Mouse (Mus musculus) bone marrow macrophage, adult 2 months (primary cell): ENCODE results near the gene Xdh. TPM values are rescaled to one million over a fixed set of nuclear protein-coding genes. Genes with fewer than 3 reads are reported as not detected.
A peak's percentile ranks its signal among the peaks of the same experiment; 100 is the strongest.

Experiments used
- H3K27ac ChIP-seq: 2 replicates; pipeline ENCODE4 v1.5.1; 2012; ENCODE audit warnings: low read depth, low read length; ENCODE audit not compliant: insufficient read depth
- H3K4me1 ChIP-seq: 2 replicates; pipeline ENCODE4 v1.6.1; 2012; ENCODE audit warnings: low read length; ENCODE audit not compliant: control insufficient read depth, insufficient read depth
- H3K4me3 ChIP-seq: 2 replicates; pipeline ENCODE4 v1.5.1; 2012; ENCODE audit warnings: mild to moderate bottlenecking, low read length, moderate library complexity; ENCODE audit not compliant: insufficient read depth
- CTCF ChIP-seq: IDR thresholded peaks from 2 replicates; pipeline ENCODE4 v1.5.1; 2012; ENCODE audit warnings: low read depth, mild to moderate bottlenecking, low read length, moderate library complexity
- POLR2A ChIP-seq: IDR thresholded peaks from 2 replicates; pipeline ENCODE4 v1.6.1; 2012; ENCODE audit warnings: mild to moderate bottlenecking, low read depth, low read length, borderline replicate concordance
- polyA plus RNA-seq: library from polyadenylated mRNA; stranded (reverse); fragments of >200 nt; gene quantifications from 2 replicates; pipeline ENCODE4 v1.2.4, GENCODE M21; 2012; ENCODE audit not compliant: missing spikeins, insufficient read depth, insufficient read length

Gene Xdh
- 175 and 187 TPM in 2 replicates for polyA plus RNA-seq

- H3K4me1 ChIP-seq = peaks cover 56% of the 10 kb centered on the region
- TF ChIP-seq CTCF (no peak), POLR2A (no peak)
- peak within 1 kb of the TSS; percentile 64 for H3K4me3 ChIP-seq
- H3K27ac ChIP-seq = peak within 1 kb of the TSS; percentile 79
Measured at GRCm38 (mm10) chr17:73950062-73950735, at the start of gene Xdh. Xdh (minus strand) TSS chr17:73950196.

GRCm38 (mm10) chr17:73995907-73996645 lies 46.1 kb upstream of the Xdh start:
- no peak overlapping the region for H3K4me3 ChIP-seq
- no peaks in the 10 kb centered on the region for H3K4me1 ChIP-seq
- H3K27ac ChIP-seq = no peak overlapping the region
- TF ChIP-seq CTCF (no peak), POLR2A (no peak)

- no peak for TF ChIP-seq CTCF
- TF ChIP-seq POLR2A = no peak
- no peak overlapping the region for H3K27ac ChIP-seq
- peaks cover 9% of the 10 kb centered on the region for H3K4me1 ChIP-seq
- H3K4me3 ChIP-seq = no peak overlapping the region
Measured at GRCm38 (mm10) chr17:73991264-73991663, 41.3 kb upstream of the Xdh start.

DNA sequence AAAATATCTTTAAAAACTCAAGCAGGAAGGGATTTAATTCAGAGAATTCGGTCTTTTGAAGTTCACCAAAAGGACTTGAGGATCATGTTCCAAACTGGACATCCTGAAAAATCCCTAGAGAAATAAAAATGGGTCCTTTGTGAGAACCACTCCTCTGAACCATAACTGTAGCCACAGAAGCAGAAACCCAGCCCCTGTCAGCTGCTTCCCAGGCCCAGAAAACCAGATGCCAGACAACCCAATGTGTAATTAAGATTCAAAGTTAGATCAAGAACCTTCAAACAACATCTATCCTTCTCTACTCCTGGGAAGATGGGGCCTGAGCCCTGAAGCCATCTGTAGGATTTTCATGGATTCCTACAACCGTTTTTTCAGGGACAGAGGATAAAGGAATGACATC lies 36.6 kb upstream of the Xdh start:
- Histone ChIP-seq H3K27ac (no peak overlapping the region), H3K4me1 (peaks cover 14% of the 10 kb centered on the region), H3K4me3 (no peak overlapping the region)
- TF ChIP-seq POLR2A = no peak
- no peak for TF ChIP-seq CTCF

DNA sequence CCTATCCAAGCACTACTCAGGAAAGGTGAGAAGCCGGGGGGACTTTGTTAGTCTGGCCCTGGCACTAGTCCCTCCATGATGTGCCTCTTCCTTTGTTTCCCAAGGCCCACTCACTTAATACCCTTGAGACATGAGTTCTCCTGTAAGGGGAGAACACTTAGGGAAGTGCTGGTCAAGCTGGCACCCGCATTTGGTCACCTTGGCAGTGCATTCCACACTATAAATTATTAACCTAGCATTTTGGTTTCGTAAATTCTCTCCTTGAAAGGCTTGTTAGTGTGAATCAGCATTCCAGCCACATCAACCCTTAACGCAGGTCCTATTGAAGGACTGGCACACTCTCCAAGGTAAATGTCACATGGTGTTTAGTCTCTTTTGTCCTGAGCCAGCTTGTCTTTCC lies 35.9 kb upstream of the Xdh start:
- Histone ChIP-seq H3K27ac (no peak overlapping the region), H3K4me3 (no peak overlapping the region), H3K4me1 (peaks cover 14% of the 10 kb centered on the region)
- TF ChIP-seq CTCF = no peak
- TF ChIP-seq POLR2A = no peak

- no peak for TF ChIP-seq CTCF
- TF ChIP-seq POLR2A = no peak
- Histone ChIP-seq H3K4me3 (no peak overlapping the region), H3K27ac (no peak overlapping the region), H3K4me1 (peaks cover 8% of the 10 kb centered on the region)
Measured at GRCm38 (mm10) chr17:73984508-73984907, 34.5 kb upstream of the Xdh start.

GRCm38 (mm10) chr17:73982871-73983270 lies 32.9 kb upstream of the Xdh start:
- Histone ChIP-seq H3K4me1 (peaks cover 5% of the 10 kb centered on the region), H3K4me3 (no peak overlapping the region), H3K27ac (no peak overlapping the region)
- no peak for TF ChIP-seq CTCF
- no peak for TF ChIP-seq POLR2A

DNA sequence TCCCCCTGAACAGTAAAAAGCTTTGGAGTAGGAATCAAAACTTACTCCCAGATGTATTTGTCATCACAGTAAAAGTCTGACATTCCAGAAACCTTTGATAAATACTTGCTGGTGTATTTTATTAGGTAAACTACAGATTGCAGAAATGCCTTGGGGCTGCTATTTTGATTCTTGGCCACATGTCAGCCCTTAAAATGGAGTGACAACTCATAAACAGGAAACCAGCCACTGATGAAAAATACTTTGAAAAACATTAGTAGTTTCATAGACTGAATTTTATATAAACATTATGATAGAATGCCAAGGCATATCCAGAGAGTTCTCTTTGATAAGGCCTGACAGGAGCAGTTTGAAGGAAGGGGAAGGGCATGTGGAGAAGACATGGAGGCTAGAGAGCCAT lies 26.1 kb upstream of the Xdh start:
- Histone ChIP-seq H3K4me1 (peaks cover 27% of the 10 kb centered on the region), H3K4me3 (no peak overlapping the region), H3K27ac (no peak overlapping the region)
- no peak for TF ChIP-seq POLR2A
- TF ChIP-seq CTCF = no peak

- Histone ChIP-seq H3K27ac (no peak overlapping the region), H3K4me1 (peaks cover 41% of the 10 kb centered on the region), H3K4me3 (no peak overlapping the region)
- TF ChIP-seq POLR2A = no peak
- TF ChIP-seq CTCF = no peak; the same call in 1 of the 2 replicates
Measured at GRCm38 (mm10) chr17:73972648-73973047, 22.7 kb upstream of the Xdh start.

- peak overlapping the region; percentile 86 for H3K27ac ChIP-seq
- no peak for TF ChIP-seq POLR2A
- TF ChIP-seq CTCF = no peak
Measured at GRCm38 (mm10) chr17:73971291-73971690, 21.3 kb upstream of the Xdh start.

More at GRCm38 (mm10) chr17:73971291-73971690, 21.3 kb upstream of the Xdh start:
- peaks cover 40% of the 10 kb centered on the region for H3K4me1 ChIP-seq
- no peak overlapping the region for H3K4me3 ChIP-seq
